Mouse (Mus musculus): Measurements from ENCODE around the gene Olfr744. TPM values are rescaled to one million over a fixed set of nuclear protein-coding genes. Genes with fewer than 3 reads are reported as not detected.
"Not testable (repeated sequence)": the region's sequence is repeated elsewhere in the genome, so short reads cannot be mapped to it uniquely, and the experiment has no call there.

Gene Olfr744
- not detected in 2 replicates for polyA plus RNA-seq (2015; fragmentation: Nextera tagmentation; extraction: Ambion mirVana)

GRCm38 (mm10) chr14:50614579-50614978, at the start of gene Olfr744:
TSS of gene Olfr744 (plus strand) at chr14:50614879.
- H3K4me3 ChIP-seq (replicated peaks; ENCODE audit: low read depth, low read length): no peak within 1 kb of the TSS
- ATAC-seq (replicated peaks; ENCODE audit: low FRiP score, low read depth) (no peak), DNase-seq (ENCODE audit: low spot score) (no peak)
- no peaks in the 10 kb centered on the region for H3K4me1 ChIP-seq (replicated peaks; ENCODE audit: insufficient read depth, low read length)
- no peak within 1 kb of the TSS for H3K4me2 ChIP-seq (ENCODE audit: low read length)
- H3K36me3 ChIP-seq (ENCODE audit: insufficient read depth, low read length): no peaks in the 10 kb centered on the region
- TF ChIP-seq CTCF (IDR thresholded peaks at IDR 0.05; ENCODE audit: low read depth): no peak
- no peaks in the 10 kb centered on the region; the same call in 1 of the 2 replicates for H3K9me3 ChIP-seq (replicated peaks; ENCODE audit: low read length)
- 89% methylated on average over 2 of the region's 2 CpGs for WGBS
- no peak within 1 kb of the TSS for H3K9ac ChIP-seq (ENCODE audit: low read depth, low read length)
- no peak within 1 kb of the TSS for H3K27ac ChIP-seq
- no peaks in the 10 kb centered on the region for H3K27me3 ChIP-seq (ENCODE audit: insufficient read depth, low read length)

GRCm38 (mm10) chr14:50573056-50573455, 41.6 kb upstream of the Olfr744 start:
- not testable (repeated sequence) for H3K36me3 ChIP-seq (ENCODE audit: insufficient read depth, low read length); DNase-seq (ENCODE audit: low spot score); H3K4me3 ChIP-seq (replicated peaks; ENCODE audit: low read depth, low read length); H3K4me1 ChIP-seq (replicated peaks; ENCODE audit: insufficient read depth, low read length); H3K9ac ChIP-seq (ENCODE audit: low read depth, low read length); H3K4me2 ChIP-seq (ENCODE audit: low read length); H3K27me3 ChIP-seq (ENCODE audit: insufficient read depth, low read length); H3K9me3 ChIP-seq (replicated peaks; ENCODE audit: low read length); ATAC-seq (replicated peaks; ENCODE audit: low FRiP score, low read depth); H3K27ac ChIP-seq
- 73% methylated on average over 1 of the region's 1 CpGs for WGBS

GRCm38 (mm10) chr14:50639088-50639487, 24.4 kb downstream of the Olfr744 start, which contains the start of gene Olfr745:
TSS of gene Olfr745 (plus strand) at chr14:50639388.
- TF ChIP-seq CTCF (IDR thresholded peaks at IDR 0.05; ENCODE audit: low read depth): no peak
- H3K4me1 ChIP-seq (replicated peaks; ENCODE audit: insufficient read depth, low read length): no peaks in the 10 kb centered on the region
- no peaks in the 10 kb centered on the region for H3K36me3 ChIP-seq (ENCODE audit: insufficient read depth, low read length)
- 81% methylated on average over 2 of the region's 2 CpGs for WGBS
- ATAC-seq (replicated peaks; ENCODE audit: low FRiP score, low read depth) (no peak), DNase-seq (ENCODE audit: low spot score) (no peak)
- H3K27me3 ChIP-seq (ENCODE audit: insufficient read depth, low read length): no peaks in the 10 kb centered on the region
- no peak within 1 kb of the TSS for H3K4me2 ChIP-seq (ENCODE audit: low read length)
- H3K9ac ChIP-seq (ENCODE audit: low read depth, low read length): no peak within 1 kb of the TSS
- no peaks in the 10 kb centered on the region for H3K9me3 ChIP-seq (replicated peaks; ENCODE audit: low read length)
- H3K4me3 ChIP-seq (replicated peaks; ENCODE audit: low read depth, low read length): no peak within 1 kb of the TSS
- H3K27ac ChIP-seq: no peak within 1 kb of the TSS

GRCm38 (mm10) chr14:50646783-50647182, 32.1 kb downstream of the Olfr744 start, which contains the start of gene Olfr746:
TSS of gene Olfr746 (plus strand) at chr14:50647083.
- DNase-seq (ENCODE audit: low spot score) (no peak), ATAC-seq (replicated peaks; ENCODE audit: low FRiP score, low read depth) (no peak)
- Histone ChIP-seq H3K36me3 (ENCODE audit: insufficient read depth, low read length) (no peaks in the 10 kb centered on the region), H3K4me1 (replicated peaks; ENCODE audit: insufficient read depth, low read length) (no peaks in the 10 kb centered on the region), H3K4me3 (replicated peaks; ENCODE audit: low read depth, low read length) (no peak within 1 kb of the TSS), H3K9ac (ENCODE audit: low read depth, low read length) (no peak within 1 kb of the TSS), H3K4me2 (ENCODE audit: low read length) (no peak within 1 kb of the TSS), H3K27me3 (ENCODE audit: insufficient read depth, low read length) (no peaks in the 10 kb centered on the region), H3K27ac (no peak within 1 kb of the TSS), H3K9me3 (replicated peaks; ENCODE audit: low read length) (no peaks in the 10 kb centered on the region)
- no peak for TF ChIP-seq CTCF (IDR thresholded peaks at IDR 0.05; ENCODE audit: low read depth)

Other genes starting within 250 kb of the Olfr744 start
- gene Olfr736, start 233.7 kb upstream of the Olfr744 start, polyA plus RNA-seq (2015; fragmentation: Nextera tagmentation; extraction: Ambion mirVana): not detected in 2 replicates
- not detected in 2 replicates for gene Olfr738, start 207.3 kb upstream of the Olfr744 start, polyA plus RNA-seq (2015; fragmentation: Nextera tagmentation; extraction: Ambion mirVana)
- not detected in 2 replicates for gene Olfr739, start 196.3 kb upstream of the Olfr744 start, polyA plus RNA-seq (2015; fragmentation: Nextera tagmentation; extraction: Ambion mirVana)
- gene Olfr740, start 169.3 kb upstream of the Olfr744 start, polyA plus RNA-seq (2015; fragmentation: Nextera tagmentation; extraction: Ambion mirVana): not detected in 2 replicates
- not detected in 2 replicates for gene Olfr741, start 142.1 kb upstream of the Olfr744 start, polyA plus RNA-seq (2015; fragmentation: Nextera tagmentation; extraction: Ambion mirVana)
- gene Olfr742, start 111.3 kb upstream of the Olfr744 start, polyA plus RNA-seq (2015; fragmentation: Nextera tagmentation; extraction: Ambion mirVana): not detected in 2 replicates
- gene Olfr743, start 93.0 kb upstream of the Olfr744 start, polyA plus RNA-seq (2015; fragmentation: Nextera tagmentation; extraction: Ambion mirVana): not detected in 2 replicates
- gene Olfr745, start 24.5 kb downstream of the Olfr744 start, polyA plus RNA-seq (2015; fragmentation: Nextera tagmentation; extraction: Ambion mirVana): not detected in 2 replicates
- not detected in 2 replicates for gene Olfr746, start 32.2 kb downstream of the Olfr744 start, polyA plus RNA-seq (2015; fragmentation: Nextera tagmentation; extraction: Ambion mirVana)
- gene Olfr747, start 78.3 kb downstream of the Olfr744 start, polyA plus RNA-seq (2015; fragmentation: Nextera tagmentation; extraction: Ambion mirVana): not detected in 2 replicates
- not detected in 2 replicates for gene Olfr748, start 92.5 kb downstream of the Olfr744 start, polyA plus RNA-seq (2015; fragmentation: Nextera tagmentation; extraction: Ambion mirVana)
- not detected in 2 replicates for gene Olfr749, start 130.2 kb downstream of the Olfr744 start, polyA plus RNA-seq (2015; fragmentation: Nextera tagmentation; extraction: Ambion mirVana)
- 58.4 and 65.4 TPM in 2 replicates for gene Ttc5, start 170.6 kb downstream of the Olfr744 start, polyA plus RNA-seq (2015; fragmentation: Nextera tagmentation; extraction: Ambion mirVana)
- not detected in 2 replicates for gene Ccnb1ip1, start 192.9 kb downstream of the Olfr744 start, polyA plus RNA-seq (2015; fragmentation: Nextera tagmentation; extraction: Ambion mirVana)
- 49.0 and 50.3 TPM in 2 replicates for gene Parp2, start 193.0 kb downstream of the Olfr744 start, polyA plus RNA-seq (2015; fragmentation: Nextera tagmentation; extraction: Ambion mirVana)

All from kidney, postnatal 0 days (tissue).